Mouse (Mus musculus) inflammation-experienced regulatory T-cells, adult 6 months (primary cell): ENCODE data around the gene Tifa. TPM values are rescaled to one million over a fixed set of nuclear protein-coding genes. Genes with fewer than 3 reads are reported as not detected.
A peak's percentile ranks its signal among the peaks of the same experiment; 100 is the strongest.

Experiments
- ATAC-seq: one replicate; pipeline ENCODE4 v1.8.0; 2017
- polyA plus RNA-seq, 3 experiments: library from polyadenylated mRNA; unstranded; fragments of 100-300 nt; shearing (Covaris generic); gene quantifications; one replicate each; pipeline ENCODE4 v1.2.1; 2017

Tifa gene
- polyA plus RNA-seq, 3 experiments from 2014 or later: 0.88 to 1.5 TPM; not detected in 1

DNA sequence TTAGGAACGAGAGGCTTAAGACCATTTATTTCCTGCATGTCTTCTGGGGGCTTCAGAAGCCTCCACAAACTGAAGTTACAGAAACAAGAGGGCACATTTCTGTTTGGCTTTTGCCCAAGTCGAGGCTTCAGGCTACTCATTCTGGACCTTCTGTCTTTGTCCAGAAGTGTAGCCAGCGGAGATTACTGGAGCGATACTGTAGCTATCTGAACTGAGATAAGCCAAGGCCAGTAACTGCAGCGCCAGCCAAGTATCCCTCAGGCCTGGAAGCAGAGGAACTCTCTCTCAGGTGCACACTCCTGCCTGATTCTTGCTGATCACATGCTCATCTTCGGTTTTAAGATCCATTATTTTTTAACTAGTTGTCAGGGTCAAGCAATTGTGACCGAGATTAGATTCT is 1.6 kb upstream of the Tifa start:
- ATAC-seq: no peak

DNA sequence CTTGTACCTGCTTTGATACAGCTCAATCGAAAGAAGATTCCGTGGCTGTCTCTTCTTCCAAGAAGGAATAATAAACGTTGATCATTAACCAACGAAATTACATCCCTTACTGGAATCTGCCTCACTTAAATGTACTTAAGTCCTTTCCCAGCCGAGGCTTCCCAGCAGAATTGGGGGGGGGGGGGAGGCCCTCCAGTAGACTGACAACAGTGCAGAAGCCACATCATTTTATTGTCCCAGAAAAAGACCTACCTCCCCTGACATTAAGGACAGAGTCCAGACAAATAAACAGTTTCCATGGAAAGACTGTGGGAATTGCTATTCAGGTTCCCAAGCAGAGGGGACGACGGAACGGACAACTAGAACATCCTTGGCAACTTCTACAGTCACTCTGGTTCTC is 686 bp upstream of the Tifa start:
- ATAC-seq: no peak

GRCm38 (mm10) chr3:127790234-127791055 is 840 bp downstream of the Tifa start:
- ATAC-seq: peak; percentile 54

DNA sequence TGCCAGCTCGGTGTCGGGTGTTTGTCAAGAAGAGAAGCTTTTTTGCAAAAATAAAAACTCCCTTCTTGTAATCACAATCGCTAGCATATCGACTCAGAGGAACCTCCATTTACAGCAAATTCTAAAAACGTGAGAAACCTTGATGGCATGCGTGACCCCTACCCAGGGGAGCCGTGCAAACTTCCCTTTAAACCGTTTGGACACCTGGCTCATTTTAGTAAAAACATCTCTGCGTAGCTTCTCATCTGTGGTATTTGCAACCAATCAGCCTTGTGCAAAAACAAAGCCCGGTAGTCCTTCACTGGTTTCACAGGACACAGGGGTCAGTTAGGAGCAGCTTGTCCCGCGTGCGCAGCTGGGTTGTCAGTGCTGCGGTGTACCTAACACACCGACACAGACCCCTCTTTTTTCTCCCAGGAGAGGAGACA is 1.5 kb downstream of the Tifa start:
- ATAC-seq: peak; percentile 30

- no peak for ATAC-seq
Observed at GRCm38 (mm10) chr3:127791595-127792561, 2.3 kb downstream of the Tifa start.

DNA sequence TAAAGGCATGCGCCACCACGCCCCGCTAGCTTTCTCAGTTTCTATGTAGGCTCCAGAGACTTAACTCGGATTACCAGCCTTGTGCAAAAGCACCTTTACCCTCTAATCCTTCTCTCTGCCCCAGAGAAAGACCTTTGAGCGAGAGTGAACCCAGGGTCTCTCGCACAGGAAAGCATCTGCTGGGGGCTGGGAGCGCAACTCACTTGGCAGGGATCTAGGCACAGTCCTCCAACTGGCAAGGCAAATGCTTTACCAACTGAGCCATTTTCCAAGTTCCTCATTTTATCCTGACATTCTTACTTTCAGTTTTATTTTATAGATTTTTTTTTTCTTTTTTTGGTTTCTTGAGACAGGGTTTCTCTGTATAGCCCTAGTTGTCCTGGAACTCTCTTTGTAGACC is 3.4 kb downstream of the Tifa start:
- no peak for ATAC-seq

DNA sequence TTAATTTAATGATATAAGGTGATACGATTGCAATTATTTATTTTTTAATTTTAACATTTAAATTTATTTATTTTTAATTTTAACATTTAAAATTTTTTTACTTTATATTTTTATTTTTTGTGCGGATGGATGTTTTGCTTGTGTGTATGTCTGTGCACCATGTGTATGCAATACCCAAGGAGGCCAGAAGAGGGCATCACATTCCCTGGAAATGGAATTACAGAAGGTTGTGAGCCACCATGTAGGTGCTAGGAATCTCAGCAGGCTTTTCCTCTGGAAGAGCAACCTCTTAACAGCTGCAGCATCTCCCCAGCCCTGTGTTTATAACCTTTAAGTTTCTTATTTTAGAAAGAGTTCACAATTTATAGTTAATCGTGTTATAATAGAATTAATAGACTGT is 6.2 kb downstream of the Tifa start:
- no peak for ATAC-seq

GRCm38 (mm10) chr3:127796271-127796670 is 6.7 kb downstream of the Tifa start:
- ATAC-seq: no peak

DNA sequence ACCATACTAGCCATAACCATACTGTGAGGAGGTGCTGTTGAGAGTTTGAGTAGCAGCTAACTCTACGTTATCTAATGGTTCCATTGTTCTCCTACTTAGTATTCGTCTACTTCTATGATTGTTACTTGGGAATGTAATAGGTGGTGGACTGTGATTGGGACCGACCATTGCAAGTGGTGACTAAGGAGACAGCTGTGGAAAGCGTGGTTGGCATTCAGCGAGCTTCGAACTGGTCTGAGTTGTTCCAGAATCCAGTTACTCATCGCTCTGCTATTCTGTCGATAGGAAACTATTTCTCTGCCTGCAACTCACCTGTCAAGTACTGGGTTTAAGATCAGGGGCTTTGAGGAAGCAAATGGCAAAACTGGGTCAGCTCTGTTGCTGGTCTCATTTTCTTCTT is 11.6 kb downstream of the Tifa start:
- ATAC-seq: no peak

GRCm38 (mm10) chr3:127802814-127803213 is 13.2 kb downstream of the Tifa start:
- ATAC-seq: no peak

DNA sequence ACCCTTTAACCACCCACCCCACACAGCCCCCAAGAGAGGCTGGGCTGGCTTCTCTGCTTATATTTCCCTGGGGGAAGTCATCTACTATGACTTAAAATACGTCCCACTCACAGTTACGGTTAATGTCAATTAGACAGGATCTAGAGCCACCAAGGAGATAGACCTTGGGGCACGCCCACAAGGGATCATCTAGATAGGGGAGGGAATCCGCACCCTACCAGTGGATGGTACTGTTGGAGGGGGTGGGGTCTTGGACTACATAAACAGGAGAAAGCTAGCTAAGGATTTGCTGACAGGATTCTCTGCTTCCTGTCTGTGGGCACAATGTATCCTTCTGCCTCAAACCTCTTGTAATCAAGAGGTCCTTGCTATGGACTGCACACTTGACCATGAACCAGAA is 14.8 kb downstream of the Tifa start:
- ATAC-seq: no peak

- ATAC-seq: no peak
Observed at GRCm38 (mm10) chr3:127805071-127805470, 15.5 kb downstream of the Tifa start.

DNA sequence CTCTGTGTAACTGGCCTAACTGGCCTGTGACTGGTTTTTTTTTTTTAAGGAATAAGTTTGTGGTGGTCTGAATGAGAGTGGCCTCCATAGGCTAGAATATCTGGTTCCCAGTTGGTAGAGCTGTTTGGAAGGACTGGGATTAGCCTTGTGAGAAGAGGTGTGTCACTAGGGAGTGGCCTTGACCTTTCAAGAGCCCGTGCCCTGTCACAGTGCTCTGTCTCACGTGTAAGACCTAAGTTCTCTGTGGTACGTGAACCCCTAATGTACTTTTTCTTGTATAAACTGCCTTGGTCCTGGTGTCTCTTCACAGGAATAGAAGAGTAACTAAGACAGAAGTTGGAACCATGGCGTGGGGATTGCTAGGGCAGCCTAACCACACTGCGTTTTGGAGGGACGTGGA is 16.4 kb downstream of the Tifa start:
- ATAC-seq: no peak

- ATAC-seq: no peak
Observed at GRCm38 (mm10) chr3:127807846-127808245, 18.2 kb downstream of the Tifa start.

DNA sequence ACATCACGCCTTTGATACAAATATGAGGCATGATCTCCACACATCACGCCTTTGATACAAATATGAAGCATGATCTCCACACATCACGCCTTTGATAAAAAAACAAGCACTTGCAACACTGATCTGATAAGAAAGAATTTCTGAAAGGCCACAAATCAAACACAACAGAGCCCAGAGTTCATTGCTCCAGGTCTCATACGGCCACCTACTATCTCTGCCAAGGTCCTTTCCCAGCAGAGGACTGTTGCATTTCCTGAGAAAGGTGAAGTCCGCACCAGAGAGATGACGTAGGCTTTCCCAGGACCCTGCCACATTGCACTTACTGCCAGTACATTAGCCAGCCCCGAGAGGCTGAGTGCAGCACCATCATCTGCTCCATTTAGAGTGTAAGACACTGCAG is 19.5 kb downstream of the Tifa start:
- ATAC-seq: no peak

- no peak for ATAC-seq
Observed at GRCm38 (mm10) chr3:127817120-127817683, 27.6 kb downstream of the Tifa start.

- ATAC-seq: no peak
Observed at GRCm38 (mm10) chr3:127818694-127819663, 29.4 kb downstream of the Tifa start.

DNA sequence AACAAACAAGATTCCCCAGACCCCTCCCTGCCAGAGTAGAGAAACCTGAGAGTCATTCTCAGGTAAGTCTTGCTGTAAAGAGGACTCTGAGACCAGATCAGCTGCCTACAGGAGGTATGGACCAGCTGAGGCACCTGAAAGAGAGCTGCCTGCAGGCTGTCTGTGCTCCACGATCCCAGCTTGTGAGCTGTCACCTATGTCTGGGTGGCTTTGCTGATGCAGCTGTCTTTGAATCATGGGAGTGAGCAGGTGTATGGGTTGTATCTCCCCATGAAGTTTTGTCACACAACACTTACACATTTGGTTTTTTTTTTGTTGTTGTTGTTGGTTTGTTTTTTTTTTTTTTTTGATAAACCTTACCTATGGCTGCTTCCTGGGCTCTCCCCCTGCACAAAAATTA is 30.8 kb downstream of the Tifa start:
- ATAC-seq: no peak

DNA sequence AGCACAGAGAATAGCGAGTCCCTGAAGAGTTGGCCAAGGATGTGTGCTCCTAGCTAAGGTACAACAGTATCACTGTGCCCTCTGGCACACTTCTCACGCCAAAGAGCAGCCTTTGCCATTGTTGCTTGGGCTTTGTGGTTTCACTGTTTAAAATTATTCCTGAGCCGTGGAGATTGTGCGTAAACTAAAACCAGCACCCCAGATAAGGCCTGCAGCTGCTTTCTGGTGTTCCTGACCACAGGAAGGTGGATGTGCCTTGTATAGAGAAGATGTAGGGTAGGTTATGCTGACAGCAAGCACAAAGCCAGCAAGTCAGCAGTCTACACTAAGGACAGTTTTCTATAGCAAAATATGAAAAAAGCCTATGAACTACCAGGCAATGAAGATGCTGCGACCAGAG is 31.6 kb downstream of the Tifa start:
- ATAC-seq: no peak

DNA sequence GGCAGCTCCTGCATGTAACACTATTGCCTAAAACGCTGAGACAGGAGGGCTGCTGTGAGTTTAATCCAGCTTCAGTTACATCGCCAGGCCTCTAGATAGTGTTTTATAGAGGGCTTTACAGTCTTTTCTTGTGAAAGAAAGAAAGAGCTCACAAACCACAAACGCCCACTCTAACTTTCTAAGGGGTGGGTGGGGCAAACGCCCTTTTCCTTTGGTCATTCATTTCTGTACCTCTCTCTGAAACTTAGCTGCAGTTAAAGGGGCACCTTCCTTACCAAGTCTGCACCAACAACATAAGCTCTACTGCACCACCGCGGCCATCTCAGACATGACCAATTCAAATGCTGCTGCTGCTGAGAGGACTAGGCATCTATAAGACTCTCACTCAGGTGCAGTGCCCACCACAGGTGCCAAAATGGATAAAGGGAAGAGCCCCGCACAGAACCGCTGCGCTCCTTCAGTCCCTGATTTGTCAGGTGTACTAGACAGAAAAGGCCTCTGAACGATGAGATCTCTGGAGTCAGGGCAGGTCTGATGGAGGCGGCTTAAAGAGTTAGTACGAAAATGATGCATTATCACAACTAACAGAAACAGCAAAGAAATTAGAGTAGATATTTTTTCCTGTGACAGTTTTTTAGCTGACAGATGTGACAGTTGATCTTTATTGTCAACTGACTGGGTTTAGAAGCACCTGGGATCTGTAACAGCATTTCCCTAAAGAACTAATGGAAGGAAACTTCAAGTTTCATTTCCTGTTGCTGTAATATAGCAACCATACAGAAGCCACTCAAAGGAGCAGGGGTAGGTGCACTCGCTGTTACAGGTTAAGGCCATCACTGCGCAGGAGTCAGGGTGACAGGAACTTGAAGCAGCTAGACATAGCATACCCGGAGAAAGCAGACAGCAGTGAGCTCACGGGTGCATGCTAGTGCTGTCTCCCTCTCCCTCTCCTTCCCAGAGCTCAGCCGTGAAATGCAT is 34.6 kb downstream of the Tifa start:
- peak; percentile 88 for ATAC-seq

- no peak for ATAC-seq
Observed at GRCm38 (mm10) chr3:127826503-127826902, 36.9 kb downstream of the Tifa start.
